Mouse (Mus musculus) CH12.LX (cell line): ENCODE measurements around the gene Selenos. TPM values are rescaled to one million over a fixed set of nuclear protein-coding genes. Genes with fewer than 3 reads are reported as not detected.
A peak's percentile ranks its signal among the peaks of the same experiment; 100 is the strongest.

Source experiments
- DNase-seq: peaks from one replicate; pipeline ENCODE4 v3.0.0-alpha.2; 2013; ENCODE audit errors: extremely low read depth
- H3K27ac ChIP-seq: 2 replicates; pipeline ENCODE4 v1.5.1; 2012; ENCODE audit warnings: low read depth, mild to moderate bottlenecking, control low read depth, moderate library complexity; ENCODE audit not compliant: insufficient read depth
- H3K27me3 ChIP-seq: replicated peaks from 2 replicates; pipeline ENCODE3; 2012; ENCODE audit warnings: inconsistent platforms
- H3K36me3 ChIP-seq, 2 experiments: replicated peaks in 1 of 2; 2 replicates each; pipeline versions ENCODE3 to v1.6.1; 2012; ENCODE audit warnings: inconsistent platforms in 1 of 2, low read length in 1 of 2, mild to moderate bottlenecking in 1 of 2, mixed read lengths in 1 of 2, moderate library complexity in 1 of 2; ENCODE audit not compliant: control insufficient read depth in 1 of 2, insufficient read depth in 1 of 2
- H3K4me1 ChIP-seq, 2 experiments: 2 replicates each; pipeline ENCODE4 v1.6.1; 2012; ENCODE audit warnings: inconsistent platforms in 1 of 2, moderate library complexity in 1 of 2; ENCODE audit not compliant: insufficient read depth in 2 of 2, control insufficient read depth in 1 of 2
- H3K4me2 ChIP-seq: 2 replicates; pipeline ENCODE4 v1.6.1; 2012; ENCODE audit warnings: low read depth, mild to moderate bottlenecking, control low read depth; ENCODE audit not compliant: poor library complexity, insufficient read depth, severe bottlenecking
- H3K4me3 ChIP-seq, 3 experiments: fragments of 150-350 bp in 1 of 3; sonication (generic) in 1 of 3; replicated peaks in 1 of 3; 2 replicates each; pipeline versions ENCODE3 to v1.5.1; 2011 to 2012; ENCODE audit warnings: low read depth in 2 of 3, low read length in 2 of 3, mild to moderate bottlenecking in 2 of 3, moderate library complexity in 2 of 3, control low read depth in 1 of 3, improper control_type of control experiment in 1 of 3, inconsistent platforms in 1 of 3, mixed read lengths in 1 of 3; ENCODE audit not compliant: poor library complexity in 1 of 3
- H3K79me2 ChIP-seq: replicated peaks from 2 replicates; pipeline ENCODE4 v1.6.1; 2012; ENCODE audit warnings: mild to moderate bottlenecking, moderate library complexity; ENCODE audit not compliant: control insufficient read depth, poor library complexity, insufficient read depth, severe bottlenecking; ENCODE audit errors: extremely low read depth
- H3K9ac ChIP-seq: 2 replicates; pipeline ENCODE4 v1.6.1; 2012; ENCODE audit warnings: low read depth, mild to moderate bottlenecking, control low read depth, moderate library complexity; ENCODE audit not compliant: insufficient read depth
- H3K9me3 ChIP-seq: replicated peaks from 2 replicates; pipeline ENCODE3; 2012; ENCODE audit warnings: low read length, inconsistent platforms, mixed read lengths
- CHD1 ChIP-seq: IDR thresholded peaks from 2 replicates; pipeline ENCODE4 v1.6.1; 2012; ENCODE audit warnings: low read depth, low read length, improper control_type of control experiment, inconsistent platforms
- CHD2 ChIP-seq: IDR thresholded peaks from 2 replicates; pipeline ENCODE4 v1.6.1; 2011; ENCODE audit warnings: low read length, improper control_type of control experiment
- ELF1 ChIP-seq: IDR thresholded peaks from 2 replicates; pipeline ENCODE4 v1.6.1; 2014; ENCODE audit warnings: low read depth, mild to moderate bottlenecking, inconsistent platforms, low read length, improper control_type of control experiment
- EP300 ChIP-seq: IDR thresholded peaks from 2 replicates; pipeline ENCODE4 v1.6.1; 2011; ENCODE audit warnings: low read length, improper control_type of control experiment
- ETS1 ChIP-seq: conservative IDR thresholded peaks from 2 replicates; pipeline ENCODE4 v1.6.1; 2012; ENCODE audit warnings: low read depth, mild to moderate bottlenecking, inconsistent platforms, low read length, improper control_type of control experiment, moderate library complexity
- JUN ChIP-seq: IDR thresholded peaks from 2 replicates; pipeline ENCODE4 v1.6.1; 2011; ENCODE audit warnings: low read depth, mild to moderate bottlenecking, low read length, improper control_type of control experiment, moderate library complexity; ENCODE audit not compliant: insufficient read depth
- KAT2A ChIP-seq: IDR thresholded peaks from 2 replicates; pipeline ENCODE4 v1.6.1; 2012; ENCODE audit warnings: low read length, improper control_type of control experiment, inconsistent platforms; ENCODE audit not compliant: insufficient replicate concordance
- MAFK ChIP-seq: IDR thresholded peaks from 2 replicates; pipeline ENCODE4 v1.6.1; 2011; ENCODE audit warnings: low read length, improper control_type of control experiment; ENCODE audit not compliant: insufficient replicate concordance
- MAX ChIP-seq: IDR thresholded peaks from 2 replicates; pipeline ENCODE4 v1.6.1; 2011; ENCODE audit warnings: low read length, improper control_type of control experiment
- MEF2A ChIP-seq: IDR thresholded peaks from 2 replicates; pipeline ENCODE4 v1.6.1; 2014; ENCODE audit warnings: low read depth, mild to moderate bottlenecking, inconsistent platforms, low read length, improper control_type of control experiment, borderline replicate concordance
- MYC ChIP-seq: IDR thresholded peaks from 2 replicates; pipeline ENCODE4 v1.6.1; 2011; ENCODE audit warnings: low read depth, mild to moderate bottlenecking, improper control_type of control experiment, low read length
- NELFE ChIP-seq: IDR thresholded peaks from 2 replicates; pipeline ENCODE4 v1.6.1; 2011; ENCODE audit warnings: low read depth, low read length, improper control_type of control experiment
- NRF1 ChIP-seq: IDR thresholded peaks from 2 replicates; pipeline ENCODE4 v1.6.1; 2014; ENCODE audit warnings: low read depth, mild to moderate bottlenecking, inconsistent platforms, low read length, improper control_type of control experiment, moderate library complexity
- POLR2AphosphoS2 ChIP-seq: IDR thresholded peaks from 2 replicates; pipeline ENCODE4 v1.6.1; 2011; ENCODE audit warnings: low read depth, low read length, improper control_type of control experiment
- RAD21 ChIP-seq: IDR thresholded peaks from 2 replicates; pipeline ENCODE4 v1.6.1; 2011; ENCODE audit warnings: low read depth, mild to moderate bottlenecking, low read length, improper control_type of control experiment, moderate library complexity
- SMC3 ChIP-seq: IDR thresholded peaks from 2 replicates; pipeline ENCODE4 v1.6.1; 2011; ENCODE audit warnings: low read depth, low read length, improper control_type of control experiment
- TCF12 ChIP-seq: IDR thresholded peaks from 2 replicates; pipeline ENCODE4 v1.6.1; 2014; ENCODE audit warnings: low read depth, mild to moderate bottlenecking, inconsistent platforms, low read length, improper control_type of control experiment
- USF1 ChIP-seq: IDR thresholded peaks from 2 replicates; pipeline ENCODE4 v1.6.1; 2014; ENCODE audit warnings: low read depth, mild to moderate bottlenecking, inconsistent platforms, low read length, improper control_type of control experiment
- ZC3H11A ChIP-seq: IDR thresholded peaks from 2 replicates; pipeline ENCODE4 v1.6.1; 2012; ENCODE audit warnings: low read depth, mild to moderate bottlenecking, inconsistent platforms, low read length, improper control_type of control experiment
- ZNF384 ChIP-seq: IDR thresholded peaks from 2 replicates; pipeline ENCODE4 v1.6.1; 2012; ENCODE audit warnings: low read depth, low read length, improper control_type of control experiment, inconsistent platforms
- dilution Hi-C: fragments of 300-500 bp; cut with MboI; formaldehyde crosslinking; loops from 2 replicates; pipeline ENCODE4 v1.14.3; 2020; ENCODE audit warnings: low sequenced_read_pairs; ENCODE audit not compliant: extremely low pct_unique_long_range_greater_than_20kb, extremely low pct_ligation_motif_present
- in situ Hi-C: fragments of 300-500 bp; cut with MboI; formaldehyde crosslinking; loops from 3 replicates; pipeline ENCODE4 v1.14.3; 2019; ENCODE audit warnings: low sequenced_read_pairs, low pct_ligation_motif_present, low pct_unique_long_range_greater_than_20kb, mixed read lengths
- polyA plus RNA-seq: library from polyadenylated mRNA; unstranded; fragments of >175 nt; gene quantifications from 2 replicates; pipeline ENCODE4 v1.2.1, GENCODE M21; 2012; ENCODE audit warnings: low read depth; ENCODE audit not compliant: insufficient read length
- total RNA-seq, 2 experiments: library from RNA; depleted of rRNA; stranded (reverse); fragments of 300-350 nt in 1 of 2; fragments of >200 nt in 1 of 2; gene quantifications; 2 replicates each; pipeline ENCODE4 v1.2.3; 2012 to 2014

Selenos gene
- total and polyA plus RNA-seq, 3 experiments, result 75.0 to 112 (median 101) TPM

- Histone ChIP-seq H3K27me3 (no peaks in the 10 kb centered on the region), H3K4me1 (peaks cover 0 to 5% of the 10 kb centered on the region in 2 experiments; a peak in 1 of 4 replicates), H3K27ac (no peak overlapping the region), H3K36me3 (peaks cover 34 to 67% of the 10 kb centered on the region in 2 experiments), H3K4me2 (no peak overlapping the region), H3K9ac (no peak overlapping the region), H3K9me3 (no peaks in the 10 kb centered on the region), H3K4me3 (no peak overlapping the region), H3K79me2 (no peaks in the 10 kb centered on the region; the same call in 1 of the 2 replicates)
- TF ChIP-seq ELF1, result no peak
- TF ChIP-seq POLR2AphosphoS2, result 0 out of 2 replicates have a peak, but pooled peaks have one; percentile 38
- no peak for DNase-seq
- in situ Hi-C loops, result loop anchor here (25.0 kb wide), 1 partner anchor 570 kb away; no protein-coding TSS in a partner anchor
- dilution Hi-C loops, result no loop called here
Measured at GRCm38 (mm10) chr7:66092656-66093055, 13.2 kb downstream of the Selenos start.

- in situ Hi-C loops, result loop anchor here (25.0 kb wide), 1 partner anchor 568 kb away; no protein-coding TSS in a partner anchor
- no peaks in the 10 kb centered on the region for H3K27me3 ChIP-seq
- H3K9me3 ChIP-seq, result no peaks in the 10 kb centered on the region
- H3K9ac ChIP-seq, result no peak overlapping the region
- no peaks in the 10 kb centered on the region for H3K4me1 ChIP-seq
- TF ChIP-seq SMC3, result no peak
- TF ChIP-seq MAFK, result no peak
- TF ChIP-seq ZNF384, result no peak
- no peak for TF ChIP-seq ZC3H11A
- TF ChIP-seq RAD21, result no peak
- TF ChIP-seq CHD2, result no peak
- TF ChIP-seq MEF2A, result no peak
- no peak for TF ChIP-seq POLR2AphosphoS2
- TF ChIP-seq JUN, result no peak
- no peak for TF ChIP-seq CHD1
- no peak for TF ChIP-seq NELFE
- TF ChIP-seq TCF12, result no peak
- no peak for TF ChIP-seq ETS1
- dilution Hi-C loops, result no loop called here
- H3K4me2 ChIP-seq, result no peak overlapping the region
- H3K36me3 ChIP-seq, result peaks cover 20 to 52% of the 10 kb centered on the region in 2 experiments
- no peaks in the 10 kb centered on the region for H3K79me2 ChIP-seq
- no peak for DNase-seq
- no peak overlapping the region for H3K27ac ChIP-seq
- H3K4me3 ChIP-seq, result no peak overlapping the region
Measured at GRCm38 (mm10) chr7:66094141-66094540, 14.7 kb downstream of the Selenos start.

GRCm38 (mm10) chr7:66098803-66099202 is 19.4 kb downstream of the Selenos start:
- H3K79me2 ChIP-seq, result no peaks in the 10 kb centered on the region
- no peak overlapping the region for H3K4me2 ChIP-seq
- no peak for TF ChIP-seq NRF1
- TF ChIP-seq MYC, result no peak
- TF ChIP-seq MAX, result no peak
- TF ChIP-seq SMC3, result no peak
- TF ChIP-seq USF1, result no peak
- TF ChIP-seq ZNF384, result no peak
- no peak for TF ChIP-seq EP300
- no peak for TF ChIP-seq KAT2A
- TF ChIP-seq POLR2AphosphoS2, result no peak
- no peak for DNase-seq
- no peaks in the 10 kb centered on the region for H3K4me1 ChIP-seq
- peaks cover 0 to 13% of the 10 kb centered on the region in 2 experiments for H3K36me3 ChIP-seq
- no peaks in the 10 kb centered on the region for H3K27me3 ChIP-seq
- in situ Hi-C loops (loop anchor here (25.0 kb wide), 1 partner anchor 563 kb away; no protein-coding TSS in a partner anchor), dilution Hi-C loops (no loop called here)
- H3K9ac ChIP-seq, result no peak overlapping the region
- no peaks in the 10 kb centered on the region for H3K9me3 ChIP-seq
- no peak overlapping the region for H3K4me3 ChIP-seq
- H3K27ac ChIP-seq, result no peak overlapping the region
